ENCODE assay signal across 9 mouse cellular contexts in the genomic region with DNA sequence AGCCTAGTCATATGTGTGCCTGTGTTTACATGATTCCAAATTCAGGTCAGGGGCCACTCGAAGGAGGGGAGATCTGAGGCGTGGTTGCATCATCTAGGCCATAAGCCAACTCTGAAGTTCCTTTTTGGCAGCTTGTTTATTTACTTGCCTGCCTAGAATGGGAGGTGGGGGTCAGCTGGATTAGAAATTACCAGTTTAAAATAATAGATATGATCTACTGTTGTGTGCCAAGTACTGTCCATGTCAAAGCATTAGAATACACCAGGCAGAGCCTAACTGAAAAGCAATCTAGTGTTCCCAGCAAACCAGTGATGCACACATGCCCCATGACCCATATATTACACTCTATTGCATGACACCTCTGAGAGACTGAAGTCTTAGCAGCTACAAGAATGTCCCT. TPM values are rescaled to one million over a fixed set of nuclear protein-coding genes. Genes with fewer than 3 reads are reported as not detected.
DNase-seq lines count a peak whose midpoint lies in the region; ATAC-seq and TF ChIP-seq lines count a peak whose summit lies in the region.
"Had no signal": no experiment of that assay in that cellular context is flagged by ENCODE, and none has a peak within 500 bp of the region (broad histone marks: within the 10 kb centered on the region; RNA-seq: fewer than 3 reads in every experiment).

No protein-coding gene starts in this region.

- no peak for TF ChIP-seq EP300 in CH12.LX (IDR thresholded peaks at IDR 0.05; ENCODE audit: low read length)
- peak; percentile 45; the same call in 1 of the 2 replicates for TF ChIP-seq EP300 in heart, postnatal 0 days (IDR thresholded peaks at IDR 0.05; ENCODE audit: low read depth)

- peaks cover 18 to 41% of the 10 kb centered on the region in 2 experiments for H3K36me3 ChIP-seq in CH12.LX (replicated peaks in 1 of 2; ENCODE audit: control insufficient read depth in 1 of 2, insufficient read depth in 1 of 2, low read length in 1 of 2)
- H3K36me3 ChIP-seq in heart, postnatal 0 days (replicated peaks; ENCODE audit: control insufficient read depth, insufficient read depth, low read length) = peaks cover 39% of the 10 kb centered on the region
- peaks cover 7% of the 10 kb centered on the region for H3K36me3 ChIP-seq in lung, embryonic 16.5 days (ENCODE audit: control insufficient read depth, insufficient read depth, low read length)
- peaks cover 43% of the 10 kb centered on the region for H3K36me3 ChIP-seq in hindbrain, embryonic 10.5 days

- dilution Hi-C loops in CH12.LX (cut with MboI; ENCODE audit: extremely low pct_ligation_motif_present, extremely low pct_unique_long_range_greater_than_20kb, low sequenced_read_pairs) = no loop called here

- no peaks in the 10 kb centered on the region for H3K9me3 ChIP-seq in CH12.LX (replicated peaks; ENCODE audit: low read length)
- H3K9me3 ChIP-seq in heart, postnatal 0 days (replicated peaks; ENCODE audit: control insufficient read depth, low read length) = no peaks in the 10 kb centered on the region
- no peaks in the 10 kb centered on the region for H3K9me3 ChIP-seq in lung, embryonic 16.5 days (ENCODE audit: control insufficient read depth, low read length)
- no peaks in the 10 kb centered on the region for H3K9me3 ChIP-seq in hindbrain, embryonic 10.5 days
- H3K9me3 ChIP-seq: embryonic facial prominence, embryonic 15.5 days had no signal

- in situ Hi-C loops in CH12.LX (cut with MboI; ENCODE audit: low pct_ligation_motif_present, low pct_unique_long_range_greater_than_20kb, low sequenced_read_pairs) = loop anchor here (5.0 to 10.0 kb wide), 4 partner anchors 100 to 340 kb away; partner anchors contain the start of gene Ssh2

- TF ChIP-seq POLR2A in CH12.LX (IDR thresholded peaks at IDR 0.05; ENCODE audit: low read depth, low read length) = no peak

- DNase-seq in gastrocnemius, postnatal 25 days = peak; percentile 47
- DNase-seq in gastrocnemius, postnatal 14 days = no peak
- no peak for DNase-seq in CH12.LX (ENCODE audit: extremely low read depth)
- DNase-seq in heart, postnatal 0 days (ENCODE audit: low spot score) = no peak
- DNase-seq in thymus, postnatal 14 days = no peak
- DNase-seq in hindbrain, embryonic 10.5 days (ENCODE audit: low spot score) = no peak

- H3K4me1 ChIP-seq in CH12.LX (ENCODE audit: control insufficient read depth in 1 of 2, insufficient read depth in 2 of 2) = peaks cover 25 to 73% of the 10 kb centered on the region in 2 experiments
- peaks cover 45% of the 10 kb centered on the region for H3K4me1 ChIP-seq in heart, postnatal 0 days (ENCODE audit: control insufficient read depth, insufficient read depth)
- peaks cover 28% of the 10 kb centered on the region for H3K4me1 ChIP-seq in lung, embryonic 16.5 days (replicated peaks; ENCODE audit: control insufficient read depth, insufficient read depth, low read length)
- no peaks in the 10 kb centered on the region for H3K4me1 ChIP-seq in hindbrain, embryonic 10.5 days (replicated peaks)

- H3K27ac ChIP-seq in CH12.LX (ENCODE audit: insufficient read depth, low read depth) = no peak overlapping the region
- H3K27ac ChIP-seq in heart, postnatal 0 days (ENCODE audit: low read depth) = peak overlapping the region; percentile 81
- H3K27ac ChIP-seq in lung, embryonic 16.5 days (ENCODE audit: low read length) = no peak overlapping the region
- no peak overlapping the region for H3K27ac ChIP-seq in hindbrain, embryonic 10.5 days
- H3K27ac ChIP-seq: embryonic facial prominence, embryonic 15.5 days had no signal

- no peak for TF ChIP-seq CTCF in CH12.LX (conservative IDR thresholded peaks at IDR 0.05 in 1 of 2, IDR thresholded peaks at IDR 0.05 in 1 of 2; ENCODE audit: low read depth in 2 of 2, low read length in 2 of 2)
- no peak for TF ChIP-seq CTCF in heart, postnatal 0 days (IDR thresholded peaks at IDR 0.05; ENCODE audit: low read depth)

- H3K27me3 ChIP-seq in CH12.LX (replicated peaks) = no peaks in the 10 kb centered on the region
- no peaks in the 10 kb centered on the region for H3K27me3 ChIP-seq in heart, postnatal 0 days (ENCODE audit: control insufficient read depth, insufficient read depth, low read length)
- H3K27me3 ChIP-seq in lung, embryonic 16.5 days (ENCODE audit: control insufficient read depth, insufficient read depth, low read depth, low read length) = no peaks in the 10 kb centered on the region
- H3K27me3 ChIP-seq in hindbrain, embryonic 10.5 days (ENCODE audit: insufficient read depth, poor library complexity, severe bottlenecking) = no peaks in the 10 kb centered on the region
- H3K27me3 ChIP-seq: embryonic facial prominence, embryonic 15.5 days had no signal

- 25% methylated on average over 2 of the region's 2 CpGs for WGBS in heart, postnatal 0 days
- 36% methylated on average over 2 of the region's 2 CpGs for whole genome bisulfite sequencing in lung, embryonic 16.5 days
- WGBS in hindbrain, embryonic 10.5 days = 87% methylated on average over 2 of the region's 2 CpGs

- H3K79me2 ChIP-seq in CH12.LX (replicated peaks; ENCODE audit: control insufficient read depth, extremely low read depth, insufficient read depth, poor library complexity, severe bottlenecking) = no peaks in the 10 kb centered on the region

- H3K4me2 ChIP-seq in CH12.LX (ENCODE audit: insufficient read depth, low read depth, poor library complexity, severe bottlenecking) = no peak overlapping the region
- H3K4me2 ChIP-seq in heart, postnatal 0 days (ENCODE audit: low read depth, low read length) = no peak overlapping the region
- no peak overlapping the region for H3K4me2 ChIP-seq in lung, embryonic 16.5 days (ENCODE audit: low read depth, low read length)
- H3K4me2 ChIP-seq: embryonic facial prominence, embryonic 15.5 days had no signal

- ATAC-seq in heart, postnatal 0 days (ENCODE audit: insufficient read depth, low read depth) = no peak
- peak; percentile 86 for ATAC-seq in lung, embryonic 16.5 days (ENCODE audit: low read depth)
- no peak for ATAC-seq in megakaryocyte progenitor cell, adult 5-6 weeks (replicated peaks; ENCODE audit: poor library complexity)

- H3K4me3 ChIP-seq in CH12.LX (replicated peaks in 1 of 3; ENCODE audit: low read depth in 2 of 3, low read length in 2 of 3, poor library complexity in 1 of 3) = no peak overlapping the region
- H3K4me3 ChIP-seq in heart, postnatal 0 days (ENCODE audit: low read depth, low read length) = no peak overlapping the region
- H3K4me3 ChIP-seq in lung, embryonic 16.5 days (ENCODE audit: low read length) = no peak overlapping the region
- H3K4me3 ChIP-seq in hindbrain, embryonic 10.5 days = no peak overlapping the region
- H3K4me3 ChIP-seq: embryonic facial prominence, embryonic 15.5 days had no signal

- no peak for TF ChIP-seq RAD21 in CH12.LX (IDR thresholded peaks at IDR 0.05; ENCODE audit: low read depth, low read length)

- H3K9ac ChIP-seq in CH12.LX (ENCODE audit: insufficient read depth, low read depth) = peak overlapping the region; percentile 17; the same call in 1 of the 2 replicates
- no peak overlapping the region for H3K9ac ChIP-seq in heart, postnatal 0 days (replicated peaks; ENCODE audit: low read depth, low read length)
- H3K9ac ChIP-seq in lung, embryonic 16.5 days (ENCODE audit: low read length) = no peak overlapping the region
- H3K9ac ChIP-seq: embryonic facial prominence, embryonic 15.5 days had no signal

- intact Hi-C loops in gastrocnemius, postnatal 14 days (cut with DNase I; ENCODE audit: low total_unique reads) = no loop called here

TF ChIP-seq in CH12.LX, 34 proteins besides CTCF, POLR2A, EP300 and RAD21 (continues in another document):
- TF ChIP-seq UBTF (IDR thresholded peaks at IDR 0.05; ENCODE audit: low read depth, low read length) (no peak), ZNF384 (IDR thresholded peaks at IDR 0.05; ENCODE audit: low read depth, low read length) (no peak), MAFK (IDR thresholded peaks at IDR 0.05; ENCODE audit: insufficient replicate concordance, low read length) (no peak)

RNA-seq across cellular contexts. Expression of gene Coro6, which starts 17.3 kb away (rescaled TPM):
- total RNA-seq in gastrocnemius, postnatal 25 days (2021) = 100 to 1,000 TPM; 146 to 148 TPM
- 10 to 100 TPM; 79.2 to 80.8 TPM for total RNA-seq in gastrocnemius, postnatal 14 days (2021)
- total RNA-seq in CH12.LX (2012; rRNA removed) (0.25 TPM in 1 of 2 replicates, not detected in the other), CH12.LX (2014; rRNA removed) (not detected in 2 replicates)
- 0.37 and 0.39 TPM in 2 replicates for polyA plus RNA-seq in CH12.LX (2012; ENCODE audit: insufficient read length, low read depth)
- total RNA-seq in heart, postnatal 0 days (2014; rRNA removed; ENCODE audit: low replicate concordance) = 45.8 and 46.2 TPM in 2 replicates
- polyA plus RNA-seq in heart, postnatal 0 days (2015; fragmentation: Nextera tagmentation; extraction: Ambion mirVana) = 30.1 and 31.1 TPM in 2 replicates
- polyA plus RNA-seq in lung, embryonic 16.5 days (2015; fragmentation: Nextera tagmentation; extraction: Ambion mirVana) = 1.3 and 1.5 TPM in 2 replicates
- total RNA-seq in megakaryocyte progenitor cell, adult 5-6 weeks (2015) = not detected in 2 replicates
- not detected in 2 replicates for total RNA-seq in megakaryocyte progenitor cell, adult 5-6 weeks (2017)
- polyA plus RNA-seq in hindbrain, embryonic 10.5 days (2016; fragmentation: Nextera tagmentation; extraction: Ambion mirVana) = 0.05 and 0.16 TPM in 2 replicates

RNA-seq across cellular contexts. Expression of gene Ankrd13b, which starts 44.5 kb away (rescaled TPM):
- 1 to 10 TPM; 7.4 to 7.8 TPM for total RNA-seq in gastrocnemius, postnatal 25 days (2021)
- 1 to 10 TPM; 5.7 to 6.3 TPM for total RNA-seq in gastrocnemius, postnatal 14 days (2021)
- total RNA-seq in CH12.LX (2012; rRNA removed) (1.7 and 1.9 TPM in 2 replicates), CH12.LX (2014; rRNA removed) (0.53 and 0.55 TPM in 2 replicates)
- polyA plus RNA-seq in CH12.LX (2012; ENCODE audit: insufficient read length, low read depth) = 2.7 and 2.8 TPM in 2 replicates
- 6.4 and 9.9 TPM in 2 replicates for total RNA-seq in heart, postnatal 0 days (2014; rRNA removed; ENCODE audit: low replicate concordance)
- polyA plus RNA-seq in heart, postnatal 0 days (2015; fragmentation: Nextera tagmentation; extraction: Ambion mirVana) = 2.6 and 2.7 TPM in 2 replicates
- polyA plus RNA-seq in lung, embryonic 16.5 days (2015; fragmentation: Nextera tagmentation; extraction: Ambion mirVana) = 2.8 and 3.0 TPM in 2 replicates
- total RNA-seq in megakaryocyte progenitor cell, adult 5-6 weeks (2015) = 10.0 and 10.4 TPM in 2 replicates
- 5.7 and 6.0 TPM in 2 replicates for total RNA-seq in megakaryocyte progenitor cell, adult 5-6 weeks (2017)
- 11.1 and 16.7 TPM in 2 replicates for polyA plus RNA-seq in hindbrain, embryonic 10.5 days (2016; fragmentation: Nextera tagmentation; extraction: Ambion mirVana)

RNA-seq across cellular contexts. Expression of gene Git1, which starts 48.4 kb away (rescaled TPM):
- total RNA-seq in gastrocnemius, postnatal 25 days (2021) = 10 to 100 TPM; 24.1 to 24.6 TPM
- 10 to 100 TPM; 23.0 to 25.9 TPM for total RNA-seq in gastrocnemius, postnatal 14 days (2021)
- 28.9 and 30.8 TPM in 2 replicates for total RNA-seq in CH12.LX (2012; rRNA removed)
- 8.0 and 8.8 TPM in 2 replicates for total RNA-seq in CH12.LX (2014; rRNA removed)
- polyA plus RNA-seq in CH12.LX (2012; ENCODE audit: insufficient read length, low read depth) = 53.3 and 57.8 TPM in 2 replicates
- 57.7 and 63.4 TPM in 2 replicates for total RNA-seq in heart, postnatal 0 days (2014; rRNA removed; ENCODE audit: low replicate concordance)
- polyA plus RNA-seq in heart, postnatal 0 days (2015; fragmentation: Nextera tagmentation; extraction: Ambion mirVana) = 5.5 and 6.2 TPM in 2 replicates
- 9.1 and 9.2 TPM in 2 replicates for polyA plus RNA-seq in lung, embryonic 16.5 days (2015; fragmentation: Nextera tagmentation; extraction: Ambion mirVana)
- total RNA-seq in megakaryocyte progenitor cell, adult 5-6 weeks (2015) = 24.3 and 27.6 TPM in 2 replicates
- 14.5 and 17.1 TPM in 2 replicates for total RNA-seq in megakaryocyte progenitor cell, adult 5-6 weeks (2017)
- polyA plus RNA-seq in hindbrain, embryonic 10.5 days (2016; fragmentation: Nextera tagmentation; extraction: Ambion mirVana) = 14.2 and 14.8 TPM in 2 replicates

Comparison
In these comparisons a context has a peak if more than half of its experiments do, and no peak if none do; other contexts are left out.
1. RNA of gene Coro6, which starts 17.3 kb away (total RNA-seq): 146 to 148 TPM in gastrocnemius, postnatal 25 days, 79.2 to 80.8 TPM in gastrocnemius, postnatal 14 days and 45.8 to 46.2 TPM in heart, postnatal 0 days; 0.25 TPM in CH12.LX and not detected in megakaryocyte progenitor cell, adult 5-6 weeks; every median in the first group is over 10 times any median in the second.